Mouse (Mus musculus): ENCODE measurements around the gene Clstn3.
"Not testable (repeated sequence)": the region's sequence is repeated elsewhere in the genome, so short reads cannot be mapped to it uniquely, and the experiment has no call there.

DNA sequence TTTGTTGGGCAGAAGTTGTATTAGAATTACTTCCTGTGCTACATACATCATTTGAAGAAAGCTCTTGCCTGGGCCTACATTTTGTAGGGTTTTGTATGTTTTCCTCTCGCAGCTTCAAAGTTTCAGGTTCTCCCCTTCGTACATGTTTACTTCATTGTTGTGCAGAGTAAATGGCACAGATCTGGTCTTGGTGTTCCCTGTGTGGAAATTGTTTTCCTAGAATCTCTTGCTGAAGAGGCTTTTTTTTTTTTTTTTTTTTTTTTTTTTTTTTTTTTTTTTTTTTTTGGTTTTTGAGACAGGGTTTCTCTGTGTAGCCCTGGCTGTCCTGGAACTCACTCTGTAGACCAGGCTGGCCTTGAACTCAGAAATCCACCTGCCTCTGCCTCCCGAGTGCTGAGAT is 69.6 kb downstream of the Clstn3 start:
- TF ChIP-seq CTCF, EP300 (IDR thresholded peaks at IDR 0.05; ENCODE audit: low read depth): not testable (repeated sequence)

Measured in liver, postnatal 0 days (tissue).